In the genomic region with DNA sequence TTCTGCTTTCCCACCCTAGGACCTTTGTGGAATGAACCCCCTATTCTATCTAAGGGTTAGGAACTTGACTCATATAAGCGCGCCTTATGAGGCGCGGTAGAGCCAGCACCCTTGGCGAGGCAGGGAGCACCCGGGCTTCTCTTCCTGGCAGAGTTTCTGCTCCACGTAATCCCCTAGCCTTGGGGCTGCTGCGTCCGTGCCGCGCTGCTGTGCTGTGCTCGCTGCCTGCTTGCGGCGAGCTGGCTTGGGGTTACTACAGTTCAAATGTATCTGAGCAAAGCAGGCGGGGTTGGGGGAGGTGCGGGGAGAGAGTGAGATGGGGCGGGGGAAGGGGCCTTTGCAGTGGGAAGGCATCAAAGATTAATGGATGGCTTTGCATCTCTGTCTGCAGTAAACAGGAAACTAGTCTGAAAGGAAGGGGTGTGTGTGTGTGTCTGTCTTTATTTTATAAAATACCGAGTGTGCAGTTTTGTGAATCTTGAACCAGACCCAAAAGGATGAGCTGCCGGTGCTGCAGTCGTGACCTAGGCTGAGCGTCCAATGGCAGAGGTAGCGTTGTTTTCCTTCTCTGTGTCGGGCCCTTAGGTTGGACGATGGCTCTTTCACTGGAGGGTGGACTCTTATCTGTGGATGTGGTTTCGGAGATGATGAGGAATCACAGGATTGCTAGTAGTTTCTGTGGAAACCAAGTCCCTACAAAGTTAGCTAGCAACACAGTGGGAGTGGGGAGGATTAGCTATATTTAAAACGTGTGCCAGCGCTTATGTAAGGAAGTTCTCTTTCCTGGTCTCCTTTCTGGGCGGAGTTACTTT, we compare ENCODE assay signal across 8 mouse cellular contexts. TPM values are rescaled to one million over a fixed set of nuclear protein-coding genes. Genes with fewer than 3 reads are reported as not detected.
DNase-seq lines count a peak whose midpoint lies in the region; ATAC-seq and TF ChIP-seq lines count a peak whose summit lies in the region.

No protein-coding gene starts in this region.

- peak overlapping the region; percentile 98 for H3K4me3 ChIP-seq in G1E (ENCODE audit: low read depth, low read length)
- peak overlapping the region; percentile 94 for H3K4me3 ChIP-seq in lung, embryonic 16.5 days (ENCODE audit: low read length)

- WGBS in lung, embryonic 16.5 days: under 1% methylated on average over 28 of the region's 28 CpGs

- DNase-seq in G1E (ENCODE audit: low spot score): peak; percentile 76
- peak; percentile 68 for DNase-seq in cerebellum, adult 8-10 months
- peak; percentile 74 for DNase-seq in forelimb bud, embryonic 11.5 days (ENCODE audit: low read depth, low spot score)
- DNase-seq in layer of hippocampus, adult 9-11 months: peak; percentile 75
- DNase-seq in ovary, postnatal 10 days (ENCODE audit: low spot score): peak; percentile 30
- peak; percentile 93 for DNase-seq in thymus, postnatal 0 days (ENCODE audit: low spot score)

- no peaks in the 10 kb centered on the region for H3K9me3 ChIP-seq in G1E (replicated peaks)
- no peaks in the 10 kb centered on the region for H3K9me3 ChIP-seq in lung, embryonic 16.5 days (ENCODE audit: control insufficient read depth, low read length)

- peak; percentile 73 for ATAC-seq in G1E (ENCODE audit: extremely low read depth, insufficient number of reproducible peaks, low FRiP score, poor library complexity, severe bottlenecking)
- peak; percentile 79 to 82 for ATAC-seq in hematopoietic stem cell, adult 5-6 weeks (replicated peaks in 1 of 2; ENCODE audit: insufficient read depth in 1 of 2, low FRiP score in 2 of 2, low TSS enrichment in 1 of 2, low read depth in 1 of 2, poor library complexity in 2 of 2, severe bottlenecking in 2 of 2)
- peak; percentile 90 for ATAC-seq in lung, embryonic 16.5 days (ENCODE audit: low read depth)

- no peaks in the 10 kb centered on the region for H3K27me3 ChIP-seq in G1E (ENCODE audit: insufficient read depth, low read length)
- H3K27me3 ChIP-seq in lung, embryonic 16.5 days (ENCODE audit: control insufficient read depth, insufficient read depth, low read depth, low read length): no peaks in the 10 kb centered on the region

- peak overlapping the region; percentile 93 for H3K27ac ChIP-seq in lung, embryonic 16.5 days (ENCODE audit: low read length)

- H3K4me2 ChIP-seq in lung, embryonic 16.5 days (ENCODE audit: low read depth, low read length): peak overlapping the region; percentile 96

- H3K36me3 ChIP-seq in G1E (replicated peaks): peaks cover 26% of the 10 kb centered on the region
- H3K36me3 ChIP-seq in lung, embryonic 16.5 days (ENCODE audit: control insufficient read depth, insufficient read depth, low read length): peaks cover 4% of the 10 kb centered on the region

- H3K9ac ChIP-seq in lung, embryonic 16.5 days (ENCODE audit: low read length): peak overlapping the region; percentile 92

- TF ChIP-seq CTCF in G1E (IDR thresholded peaks at IDR 0.05; ENCODE audit: low read depth, low read length): no peak

- H3K4me1 ChIP-seq in G1E (ENCODE audit: insufficient read depth, low read depth, low read length): peaks cover 49% of the 10 kb centered on the region
- H3K4me1 ChIP-seq in lung, embryonic 16.5 days (replicated peaks; ENCODE audit: control insufficient read depth, insufficient read depth, low read length): peaks cover 21% of the 10 kb centered on the region

RNA-seq across cellular contexts. Expression of a gene that starts 1.4 kb away (rescaled TPM):
- 36.8 and 53.4 TPM in 2 replicates for total RNA-seq in G1E (2014; fragmentation: Nextera tagmentation)
- total RNA-seq in G1E (2017): 113 and 120 TPM in 2 replicates
- polyA plus RNA-seq in G1E (2012): 66.7 and 98.7 TPM in 2 replicates
- 44.7 and 46.5 TPM in 2 replicates for total RNA-seq in hematopoietic stem cell, adult 5-6 weeks (2017)
- polyA plus RNA-seq in lung, embryonic 16.5 days (2015; fragmentation: Nextera tagmentation; extraction: Ambion mirVana): 63.1 and 65.3 TPM in 2 replicates
- polyA plus RNA-seq in thymus, postnatal 0 days (2015; fragmentation: Nextera tagmentation; extraction: Ambion mirVana): 115 and 120 TPM in 2 replicates

RNA-seq across cellular contexts. Expression of a gene that starts 49.9 kb away (rescaled TPM):
- total RNA-seq in G1E (2014; fragmentation: Nextera tagmentation) (53.4 and 55.9 TPM in 2 replicates), G1E (2017) (50.9 and 52.1 TPM in 2 replicates)
- 2.8 and 3.0 TPM in 2 replicates for polyA plus RNA-seq in G1E (2012)
- total RNA-seq in hematopoietic stem cell, adult 5-6 weeks (2017): 11.6 and 13.4 TPM in 2 replicates
- 56.2 and 59.9 TPM in 2 replicates for polyA plus RNA-seq in lung, embryonic 16.5 days (2015; fragmentation: Nextera tagmentation; extraction: Ambion mirVana)
- 50.7 and 55.3 TPM in 2 replicates for polyA plus RNA-seq in thymus, postnatal 0 days (2015; fragmentation: Nextera tagmentation; extraction: Ambion mirVana)

Comparison
In these comparisons a context has a peak if more than half of its experiments do, and no peak if none do; other contexts are left out.
1. Peak in every context shown above with its lines: DNase-seq, ATAC-seq, H3K4me3 ChIP-seq and H3K27ac ChIP-seq.
2. DNase-seq: peak in every context shown above with its lines; median percentile 93 in thymus, postnatal 0 days; 76 in G1E; 75 in layer of hippocampus, adult 9-11 months; 74 in forelimb bud, embryonic 11.5 days; 68 in cerebellum, adult 8-10 months; 30 in ovary, postnatal 10 days.
3. RNA of a gene that starts 49.9 kb away (polyA plus RNA-seq): 56.2 to 59.9 TPM in lung, embryonic 16.5 days and 50.7 to 55.3 TPM in thymus, postnatal 0 days; 2.8 to 3.0 TPM in G1E; every median in the first group is over 10 times any median in the second.